Mouse (Mus musculus) heart, embryonic 10.5 days (tissue): ENCODE measurements at regions not wholly inside any gene's neighbourhood (a gene's known extent, or its start where the extent isn't known, plus 50 kb on each side); places are given as distances from the start of the nearest gene placed in this dataset.

ENCODE experiments used
- DNase-seq: peaks from one replicate; pipeline ENCODE4 v3.0.0-alpha.2; 2017; ENCODE audit warnings: low spot score
- H3K27ac ChIP-seq: fragments of 300-500 bp; sonication (generic); 2 replicates; pipeline ENCODE4 v1.5.1; 2016; ENCODE audit warnings: mild to moderate bottlenecking
- H3K27me3 ChIP-seq: fragments of 300-500 bp; sonication (generic); 2 replicates; pipeline ENCODE4 v1.6.1; 2016; ENCODE audit warnings: mild to moderate bottlenecking; ENCODE audit not compliant: poor library complexity, insufficient read depth, severe bottlenecking
- H3K36me3 ChIP-seq: fragments of 300-500 bp; sonication (generic); 2 replicates; pipeline ENCODE4 v1.6.1; 2016; ENCODE audit warnings: mild to moderate bottlenecking, moderate library complexity
- H3K4me1 ChIP-seq: fragments of 300-500 bp; sonication (generic); 2 replicates; pipeline ENCODE4 v1.6.1; 2016; ENCODE audit warnings: mild to moderate bottlenecking
- H3K4me3 ChIP-seq: fragments of 300-500 bp; sonication (generic); 2 replicates; pipeline ENCODE4 v1.5.1; 2016; ENCODE audit warnings: mild to moderate bottlenecking, moderate library complexity
- H3K9me3 ChIP-seq: fragments of 300-500 bp; sonication (generic); 2 replicates; pipeline ENCODE4 v1.6.1; 2016; ENCODE audit warnings: mild to moderate bottlenecking, moderate library complexity
- WGBS: fragments of 180-500 bp; shearing (Covaris S2); methylation state at CpG from one replicate; pipeline ENCODE4 v1.1.7; 2016; 5-methylcytosine and 5-hydroxymethylcytosine counted together

GRCm38 (mm10) chr4:95138676-95139075, 86.7 kb upstream of the Jun start:
- no peak for DNase-seq
- no peak overlapping the region for H3K4me3 ChIP-seq
- H3K9me3 ChIP-seq = no peaks in the 10 kb centered on the region
- peaks cover 17% of the 10 kb centered on the region for H3K4me1 ChIP-seq
- H3K27ac ChIP-seq = no peak overlapping the region
- 83% methylated on average over 2 of the region's 2 CpGs for WGBS
- H3K36me3 ChIP-seq = no peaks in the 10 kb centered on the region
- no peaks in the 10 kb centered on the region for H3K27me3 ChIP-seq

GRCm38 (mm10) chr4:95141253-95141652, 89.2 kb upstream of the Jun start:
- H3K27me3 ChIP-seq = no peaks in the 10 kb centered on the region
- no peaks in the 10 kb centered on the region for H3K36me3 ChIP-seq
- WGBS = 67% methylated on average over 2 of the region's 2 CpGs
- no peaks in the 10 kb centered on the region for H3K9me3 ChIP-seq
- H3K27ac ChIP-seq = no peak overlapping the region
- DNase-seq = no peak
- H3K4me1 ChIP-seq = peaks cover 12% of the 10 kb centered on the region
- no peak overlapping the region for H3K4me3 ChIP-seq

- WGBS = 71% methylated on average over 4 of the region's 4 CpGs
Measured at GRCm38 (mm10) chr4:95143130-95143529, 91.1 kb upstream of the Jun start.

GRCm38 (mm10) chr4:95143668-95144067, 91.6 kb upstream of the Jun start:
- Histone ChIP-seq H3K36me3 (no peaks in the 10 kb centered on the region), H3K27ac (no peak overlapping the region), H3K27me3 (no peaks in the 10 kb centered on the region), H3K4me1 (no peaks in the 10 kb centered on the region), H3K9me3 (no peaks in the 10 kb centered on the region), H3K4me3 (no peak overlapping the region)
- DNase-seq = no peak
- 77% methylated on average over 5 of the region's 5 CpGs for WGBS

More at GRCm38 (mm10) chr4:95143130-95143529, 91.1 kb upstream of the Jun start:
- Histone ChIP-seq H3K4me1 (peaks cover 2% of the 10 kb centered on the region; the same call in 1 of the 2 replicates), H3K9me3 (no peaks in the 10 kb centered on the region), H3K27me3 (no peaks in the 10 kb centered on the region), H3K36me3 (no peaks in the 10 kb centered on the region), H3K4me3 (no peak overlapping the region), H3K27ac (no peak overlapping the region)
- no peak for DNase-seq

GRCm38 (mm10) chr4:95144440-95144839, 92.4 kb upstream of the Jun start:
- Histone ChIP-seq H3K36me3 (no peaks in the 10 kb centered on the region), H3K27me3 (no peaks in the 10 kb centered on the region), H3K4me1 (no peaks in the 10 kb centered on the region), H3K9me3 (no peaks in the 10 kb centered on the region), H3K4me3 (no peak overlapping the region), H3K27ac (no peak overlapping the region)
- DNase-seq = no peak

GRCm38 (mm10) chr4:95146268-95146667, 94.2 kb upstream of the Jun start:
- Histone ChIP-seq H3K9me3 (no peaks in the 10 kb centered on the region), H3K27me3 (no peaks in the 10 kb centered on the region), H3K4me3 (no peak overlapping the region), H3K36me3 (no peaks in the 10 kb centered on the region), H3K4me1 (no peaks in the 10 kb centered on the region), H3K27ac (no peak overlapping the region)
- DNase-seq = no peak
- WGBS = 81% methylated on average over 5 of the region's 5 CpGs

GRCm38 (mm10) chr4:95148665-95149064, 96.6 kb upstream of the Jun start:
- H3K9me3 ChIP-seq = no peaks in the 10 kb centered on the region
- 79% methylated on average over 1 of the region's 1 CpGs for WGBS
- peaks cover 17% of the 10 kb centered on the region for H3K4me1 ChIP-seq
- H3K36me3 ChIP-seq = no peaks in the 10 kb centered on the region
- H3K4me3 ChIP-seq = no peak overlapping the region
- no peak for DNase-seq
- no peaks in the 10 kb centered on the region; the same call in 1 of the 2 replicates for H3K27me3 ChIP-seq
- H3K27ac ChIP-seq = no peak overlapping the region

GRCm38 (mm10) chr4:95151678-95152077, 99.7 kb upstream of the Jun start:
- DNase-seq = no peak
- no peaks in the 10 kb centered on the region for H3K9me3 ChIP-seq
- no peaks in the 10 kb centered on the region; the same call in 1 of the 2 replicates for H3K27me3 ChIP-seq
- no peaks in the 10 kb centered on the region for H3K36me3 ChIP-seq
- H3K4me1 ChIP-seq = peaks cover 44% of the 10 kb centered on the region
- no peak overlapping the region for H3K4me3 ChIP-seq
- 87% methylated on average over 8 of the region's 8 CpGs for WGBS
- no peak overlapping the region; the same call in 1 of the 2 replicates for H3K27ac ChIP-seq

- no peak for DNase-seq
- no peak overlapping the region for H3K4me3 ChIP-seq
- WGBS = 75% methylated on average over 4 of the region's 4 CpGs
- no peaks in the 10 kb centered on the region for H3K36me3 ChIP-seq
- H3K27ac ChIP-seq = no peak overlapping the region
- no peaks in the 10 kb centered on the region; the same call in 1 of the 2 replicates for H3K27me3 ChIP-seq
- peaks cover 53% of the 10 kb centered on the region for H3K4me1 ChIP-seq
- H3K9me3 ChIP-seq = no peaks in the 10 kb centered on the region
Measured at GRCm38 (mm10) chr4:95152431-95153115, 100.6 kb upstream of the Jun start.

GRCm38 (mm10) chr4:95153737-95154287, 101.8 kb upstream of the Jun start:
- H3K36me3 ChIP-seq = no peaks in the 10 kb centered on the region
- no peaks in the 10 kb centered on the region for H3K9me3 ChIP-seq
- H3K27ac ChIP-seq = peak overlapping the region; percentile 91
- no peaks in the 10 kb centered on the region; the same call in 1 of the 2 replicates for H3K27me3 ChIP-seq
- H3K4me3 ChIP-seq = peak overlapping the region; percentile 27; the same call in 1 of the 2 replicates
- DNase-seq = peak; percentile 81
- peaks cover 54% of the 10 kb centered on the region for H3K4me1 ChIP-seq
- 2% methylated on average over 6 of the region's 6 CpGs for WGBS

GRCm38 (mm10) chr4:95154377-95154776, 102.4 kb upstream of the Jun start:
- H3K4me1 ChIP-seq = peaks cover 54% of the 10 kb centered on the region
- no peaks in the 10 kb centered on the region; the same call in 1 of the 2 replicates for H3K27me3 ChIP-seq
- 66% methylated on average over 14 of the region's 14 CpGs for WGBS
- H3K36me3 ChIP-seq = no peaks in the 10 kb centered on the region
- H3K9me3 ChIP-seq = no peaks in the 10 kb centered on the region
- no peak for DNase-seq
- H3K4me3 ChIP-seq = 0 out of 2 replicates have a peak overlapping the region, but pooled peaks have one; percentile 27
- H3K27ac ChIP-seq = peak overlapping the region; percentile 91

GRCm38 (mm10) chr4:95155178-95155577, 103.2 kb upstream of the Jun start:
- Histone ChIP-seq H3K27me3 (no peaks in the 10 kb centered on the region; the same call in 1 of the 2 replicates), H3K9me3 (no peaks in the 10 kb centered on the region), H3K4me1 (peaks cover 61% of the 10 kb centered on the region), H3K36me3 (no peaks in the 10 kb centered on the region), H3K4me3 (no peak overlapping the region), H3K27ac (peak overlapping the region; percentile 91)
- DNase-seq = peak; percentile 89
- 18% methylated on average over 2 of the region's 2 CpGs for WGBS

- Histone ChIP-seq H3K36me3 (no peaks in the 10 kb centered on the region), H3K9me3 (no peaks in the 10 kb centered on the region), H3K4me1 (peaks cover 67% of the 10 kb centered on the region), H3K27ac (peak overlapping the region; percentile 75), H3K27me3 (no peaks in the 10 kb centered on the region; the same call in 1 of the 2 replicates), H3K4me3 (no peak overlapping the region)
- no peak for DNase-seq
- 82% methylated on average over 5 of the region's 5 CpGs for WGBS
Measured at GRCm38 (mm10) chr4:95155796-95156195, 103.8 kb upstream of the Jun start.
